Mouse (Mus musculus): ENCODE data around the gene Upk3b. TPM values are rescaled to one million over a fixed set of nuclear protein-coding genes. Genes with fewer than 3 reads are reported as not detected.
A peak's percentile ranks its signal among the peaks of the same experiment; 100 is the strongest.
"Not testable (repeated sequence)": the region's sequence is repeated elsewhere in the genome, so short reads cannot be mapped to it uniquely, and the experiment has no call there.

Gene Upk3b
- polyA plus RNA-seq, 1 experiment from 2014 or later = 0.05 TPM

DNA sequence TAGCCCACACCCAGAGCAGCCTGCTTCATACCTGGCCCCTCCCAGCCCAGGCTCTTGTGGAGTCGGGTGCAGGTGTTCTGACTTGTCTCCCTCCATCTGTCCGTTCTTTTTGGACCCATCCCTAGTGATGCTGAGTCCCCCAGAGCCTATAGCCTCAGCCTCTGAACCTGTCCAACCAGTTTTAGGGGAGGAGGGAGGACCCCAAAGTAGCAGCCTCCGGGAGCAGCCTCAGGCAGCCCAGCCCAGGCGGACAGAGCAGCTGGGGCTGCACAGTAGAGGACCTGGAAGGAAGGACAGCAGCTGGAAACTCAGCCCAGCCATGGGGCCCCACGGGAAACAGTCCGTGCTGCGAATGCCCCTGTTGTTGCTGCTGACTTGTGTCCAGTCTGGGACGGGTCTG, 18.8 kb downstream of the Upk3b start:
- 34% methylated on average over 8 of the region's 8 CpGs for WGBS

DNA sequence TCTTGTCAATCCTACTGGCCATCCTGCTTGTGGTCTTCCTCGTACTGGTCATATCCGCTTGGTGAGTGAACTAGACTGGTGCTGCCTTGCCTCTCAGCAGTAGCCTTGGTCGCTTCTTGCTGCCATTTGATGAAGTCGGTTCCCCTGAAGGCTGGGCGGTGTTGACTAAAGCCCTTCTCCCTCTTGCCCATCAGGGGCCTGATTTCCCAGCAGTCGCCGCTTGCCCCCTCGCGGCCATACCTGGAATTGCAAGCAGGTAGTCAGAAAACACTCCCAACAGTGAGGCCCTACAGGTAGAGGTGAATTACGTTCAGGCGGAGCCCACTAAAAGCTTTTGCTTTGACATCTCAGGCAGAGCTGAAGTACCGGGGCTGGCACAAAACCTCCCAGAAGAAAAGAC, 23.3 kb downstream of the Upk3b start:
- Histone ChIP-seq H3K4me3 (no peak overlapping the region), H3K36me3 (no peaks in the 10 kb centered on the region), H3K9ac (no peak overlapping the region), H3K9me3 (replicated peaks) (no peaks in the 10 kb centered on the region), H3K4me2 (replicated peaks) (no peak overlapping the region), H3K27ac (no peak overlapping the region), H3K27me3 (no peaks in the 10 kb centered on the region), H3K4me1 (peaks cover 8% of the 10 kb centered on the region; the same call in 1 of the 2 replicates)
- ATAC-seq (ENCODE audit: low FRiP score) = no peak
- WGBS = 9% methylated on average over 12 of the region's 12 CpGs

More for the DNA sequence above, 18.8 kb downstream of the Upk3b start:
- no peaks in the 10 kb centered on the region for H3K9me3 ChIP-seq (replicated peaks)
- no peak overlapping the region for H3K27ac ChIP-seq
- no peaks in the 10 kb centered on the region for H3K36me3 ChIP-seq
- no peaks in the 10 kb centered on the region for H3K27me3 ChIP-seq
- no peak overlapping the region for H3K4me2 ChIP-seq (replicated peaks)
- H3K9ac ChIP-seq = no peak overlapping the region
- H3K4me3 ChIP-seq = no peak overlapping the region
- ATAC-seq (ENCODE audit: low FRiP score) = no peak
- peaks cover 9% of the 10 kb centered on the region for H3K4me1 ChIP-seq

DNA sequence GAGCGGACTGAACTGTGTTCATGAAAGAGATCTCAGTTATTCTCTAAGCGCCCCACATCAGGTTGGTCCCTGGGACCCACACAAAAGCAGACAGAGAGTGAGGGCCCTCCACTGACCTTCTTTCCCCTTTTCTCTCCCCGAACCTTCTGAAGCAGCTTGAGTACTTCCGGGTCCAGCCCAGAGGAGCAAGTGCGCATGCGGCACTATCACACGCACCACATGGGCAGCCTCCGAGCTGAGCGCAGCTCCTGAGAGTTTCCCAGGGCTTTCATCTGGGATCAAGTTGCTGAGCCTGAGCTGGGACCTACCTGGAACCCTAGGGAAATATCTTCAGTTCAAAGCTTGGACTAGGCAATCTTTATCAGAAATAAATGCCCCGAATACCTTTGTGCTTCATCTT, 25.6 kb downstream of the Upk3b start:
- Histone ChIP-seq H3K4me1 (0 out of 2 replicates have a peak, but pooled peaks cover 2% of the 10 kb centered on the region), H3K4me3 (no peak overlapping the region), H3K27ac (no peak overlapping the region), H3K9ac (no peak overlapping the region), H3K4me2 (replicated peaks) (no peak overlapping the region), H3K36me3 (no peaks in the 10 kb centered on the region), H3K9me3 (replicated peaks) (no peaks in the 10 kb centered on the region), H3K27me3 (no peaks in the 10 kb centered on the region)
- WGBS = 88% methylated on average over 10 of the region's 10 CpGs
- no peak for ATAC-seq (ENCODE audit: low FRiP score)

DNA sequence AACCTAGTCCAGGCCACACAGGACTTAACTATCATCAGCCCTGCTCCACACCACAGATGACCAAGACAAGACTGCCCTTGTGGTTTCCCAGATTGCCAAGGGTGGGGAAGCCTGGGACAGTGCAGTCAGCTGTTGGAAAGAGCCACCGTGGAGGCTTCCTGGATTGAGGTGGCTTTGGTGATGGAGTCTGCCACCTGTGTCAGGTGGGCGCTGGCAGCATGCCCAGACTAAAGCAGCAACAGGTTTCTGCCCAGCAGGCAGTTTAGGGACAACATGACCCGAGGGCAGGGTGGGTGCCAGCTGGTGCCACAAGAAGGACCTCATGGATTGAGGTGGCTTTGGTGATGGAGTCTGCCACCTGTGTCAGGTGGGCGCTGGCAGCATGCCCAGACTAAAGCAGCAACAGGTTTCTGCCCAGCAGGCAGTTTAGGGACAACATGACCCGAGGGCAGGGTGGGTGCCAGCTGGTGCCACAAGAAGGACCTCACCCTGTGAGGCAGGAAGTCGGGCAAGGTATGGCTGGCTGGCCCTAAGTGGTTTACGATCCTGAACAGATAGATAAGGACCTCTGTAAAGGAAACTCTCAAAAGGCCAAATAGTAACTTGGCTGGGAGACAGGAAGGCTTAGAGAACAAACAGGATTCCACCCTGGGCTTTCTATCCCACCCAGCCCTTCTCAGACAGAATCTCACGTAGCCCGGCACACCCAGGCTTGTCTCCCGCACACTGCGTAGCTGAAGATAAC, 28.3 kb downstream of the Upk3b start:
- 79% methylated on average over 11 of the region's 11 CpGs for WGBS
- H3K4me3 ChIP-seq; H3K9ac ChIP-seq; ATAC-seq (ENCODE audit: low FRiP score); H3K4me1 ChIP-seq; H3K4me2 ChIP-seq (replicated peaks); H3K9me3 ChIP-seq (replicated peaks); H3K36me3 ChIP-seq; H3K27me3 ChIP-seq; H3K27ac ChIP-seq: not testable (repeated sequence)

DNA sequence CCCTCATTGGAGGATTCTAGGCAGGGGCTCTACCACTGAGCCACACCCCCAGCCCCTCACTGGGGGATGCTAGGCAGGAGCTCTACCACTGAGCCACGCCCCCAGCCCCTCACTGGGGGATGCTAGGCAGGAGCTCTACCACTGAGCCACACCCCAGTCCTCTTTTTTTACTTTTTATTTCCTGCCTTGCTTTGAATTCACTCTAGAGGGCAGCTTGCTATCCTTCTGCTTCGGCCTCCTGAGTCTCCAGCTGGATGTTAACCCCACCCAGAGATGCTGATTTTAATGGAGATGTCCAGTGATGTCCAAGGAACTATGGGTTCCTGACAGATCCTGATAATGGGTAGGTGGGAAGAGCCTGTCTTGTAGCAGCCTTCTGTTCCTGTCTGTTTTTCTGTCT, 31.1 kb downstream of the Upk3b start:
- H3K9me3 ChIP-seq (replicated peaks) = no peaks in the 10 kb centered on the region
- H3K36me3 ChIP-seq = no peaks in the 10 kb centered on the region
- H3K4me2 ChIP-seq (replicated peaks) = no peak overlapping the region
- H3K27ac ChIP-seq = no peak overlapping the region
- no peak overlapping the region for H3K9ac ChIP-seq
- H3K4me3 ChIP-seq = no peak overlapping the region
- no peaks in the 10 kb centered on the region; the same call in 1 of the 2 replicates for H3K27me3 ChIP-seq
- no peak for ATAC-seq (ENCODE audit: low FRiP score)
- WGBS = 91% methylated on average over 2 of the region's 2 CpGs
- H3K4me1 ChIP-seq = no peaks in the 10 kb centered on the region

DNA sequence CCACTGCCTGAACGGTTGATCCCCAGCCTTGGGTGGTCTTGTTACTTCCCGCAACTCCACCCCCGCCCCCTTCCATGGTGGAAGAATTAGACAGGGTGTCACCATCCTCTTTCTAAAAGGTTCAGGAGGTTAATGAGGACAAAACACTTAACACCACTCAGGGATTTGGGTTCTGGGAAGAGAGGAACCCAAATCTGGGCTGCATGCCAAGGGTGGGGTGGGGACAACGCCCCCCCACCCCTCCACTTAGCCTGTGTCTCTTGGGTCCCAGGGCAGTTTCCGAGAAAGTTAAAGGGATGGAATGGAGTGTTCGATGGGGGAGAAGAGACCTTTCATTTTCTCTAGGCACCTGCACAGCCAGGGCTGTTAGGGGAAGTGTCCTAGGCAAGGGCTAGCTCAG, 34.8 kb downstream of the Upk3b start:
- Histone ChIP-seq H3K9ac (no peak overlapping the region), H3K4me2 (replicated peaks) (no peak overlapping the region), H3K9me3 (replicated peaks) (no peaks in the 10 kb centered on the region), H3K4me3 (no peak overlapping the region), H3K36me3 (no peaks in the 10 kb centered on the region), H3K4me1 (no peaks in the 10 kb centered on the region; the same call in 1 of the 2 replicates), H3K27me3 (no peaks in the 10 kb centered on the region; the same call in 1 of the 2 replicates), H3K27ac (no peak overlapping the region)
- ATAC-seq (ENCODE audit: low FRiP score) = no peak
- 60% methylated on average over 6 of the region's 6 CpGs for WGBS

DNA sequence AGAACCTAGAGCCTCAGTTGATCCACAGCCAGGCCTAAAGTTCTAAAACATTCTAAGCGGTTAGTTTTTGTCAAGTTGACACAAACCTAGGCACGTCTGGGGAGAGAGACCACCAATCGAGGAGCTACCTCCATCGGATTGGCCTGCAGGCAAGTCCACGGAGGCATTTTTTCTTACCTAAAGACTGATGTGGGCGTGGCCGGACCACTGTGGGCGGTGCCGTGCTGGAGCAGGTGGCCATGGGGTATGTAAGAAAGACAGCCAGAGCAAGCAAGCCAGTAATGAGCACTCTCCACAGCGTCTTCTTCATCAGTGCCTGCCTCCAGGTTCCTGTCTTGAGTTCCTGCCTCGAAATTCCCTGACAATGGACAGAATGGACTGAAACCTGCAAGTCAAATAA, 35.2 kb downstream of the Upk3b start:
- Histone ChIP-seq H3K9ac (no peak overlapping the region), H3K27me3 (no peaks in the 10 kb centered on the region; the same call in 1 of the 2 replicates), H3K4me2 (replicated peaks) (no peak overlapping the region), H3K4me1 (no peaks in the 10 kb centered on the region; the same call in 1 of the 2 replicates), H3K9me3 (replicated peaks) (no peaks in the 10 kb centered on the region), H3K27ac (no peak overlapping the region), H3K4me3 (no peak overlapping the region), H3K36me3 (no peaks in the 10 kb centered on the region)
- ATAC-seq (ENCODE audit: low FRiP score) = no peak
- WGBS = 65% methylated on average over 11 of the region's 11 CpGs

DNA sequence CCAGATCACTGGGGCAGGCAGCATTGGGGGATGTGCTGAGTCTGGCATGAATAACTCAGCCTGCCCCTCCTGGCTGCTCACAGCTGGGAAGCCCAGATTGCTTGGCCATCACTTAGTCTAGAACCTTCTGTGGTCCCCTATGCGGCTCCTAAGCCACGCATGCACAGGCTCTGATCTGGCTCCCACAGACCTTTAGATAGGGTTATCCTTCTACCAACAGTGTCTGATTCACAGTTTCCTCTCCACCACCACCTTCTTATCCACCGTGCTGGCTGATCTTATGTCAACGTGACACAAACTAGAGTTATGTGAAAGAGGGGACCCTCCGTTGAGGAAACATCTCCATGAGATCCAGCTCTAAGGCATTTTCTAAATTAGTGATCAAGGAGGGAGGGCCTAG, 36.8 kb downstream of the Upk3b start:
- WGBS = 94% methylated on average over 5 of the region's 5 CpGs
- Histone ChIP-seq H3K36me3 (no peaks in the 10 kb centered on the region), H3K9me3 (replicated peaks) (no peaks in the 10 kb centered on the region), H3K9ac (no peak overlapping the region), H3K27ac (no peak overlapping the region), H3K4me2 (replicated peaks) (no peak overlapping the region), H3K4me1 (no peaks in the 10 kb centered on the region; the same call in 1 of the 2 replicates), H3K4me3 (no peak overlapping the region), H3K27me3 (no peaks in the 10 kb centered on the region)
- no peak for ATAC-seq (ENCODE audit: low FRiP score)

DNA sequence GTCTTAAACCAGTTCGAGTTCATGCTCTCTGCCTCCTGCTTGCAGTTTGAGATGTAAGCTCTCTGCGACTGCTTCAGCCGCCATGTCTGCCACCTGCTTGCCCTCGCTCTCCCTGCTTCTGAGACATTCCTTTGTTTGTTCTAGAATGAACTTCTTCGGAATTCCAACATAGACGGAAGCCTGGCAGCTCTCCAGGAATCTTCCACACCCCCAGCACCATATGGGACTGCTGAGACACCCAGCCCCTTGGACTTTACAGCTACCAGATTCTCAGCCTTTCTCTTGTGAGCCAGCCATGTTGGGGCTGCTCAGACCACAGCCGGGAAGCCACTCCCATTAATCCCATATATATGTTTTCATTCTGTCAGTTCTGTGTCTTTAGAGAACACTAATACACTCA, 38.0 kb downstream of the Upk3b start:
- Histone ChIP-seq H3K4me1 (no peaks in the 10 kb centered on the region; the same call in 1 of the 2 replicates), H3K27ac (no peak overlapping the region), H3K4me3 (no peak overlapping the region), H3K9me3 (replicated peaks) (no peaks in the 10 kb centered on the region), H3K27me3 (no peaks in the 10 kb centered on the region), H3K4me2 (replicated peaks) (no peak overlapping the region), H3K36me3 (no peaks in the 10 kb centered on the region), H3K9ac (no peak overlapping the region)
- ATAC-seq (ENCODE audit: low FRiP score) = no peak
- 50% methylated on average over 7 of the region's 7 CpGs for WGBS

DNA sequence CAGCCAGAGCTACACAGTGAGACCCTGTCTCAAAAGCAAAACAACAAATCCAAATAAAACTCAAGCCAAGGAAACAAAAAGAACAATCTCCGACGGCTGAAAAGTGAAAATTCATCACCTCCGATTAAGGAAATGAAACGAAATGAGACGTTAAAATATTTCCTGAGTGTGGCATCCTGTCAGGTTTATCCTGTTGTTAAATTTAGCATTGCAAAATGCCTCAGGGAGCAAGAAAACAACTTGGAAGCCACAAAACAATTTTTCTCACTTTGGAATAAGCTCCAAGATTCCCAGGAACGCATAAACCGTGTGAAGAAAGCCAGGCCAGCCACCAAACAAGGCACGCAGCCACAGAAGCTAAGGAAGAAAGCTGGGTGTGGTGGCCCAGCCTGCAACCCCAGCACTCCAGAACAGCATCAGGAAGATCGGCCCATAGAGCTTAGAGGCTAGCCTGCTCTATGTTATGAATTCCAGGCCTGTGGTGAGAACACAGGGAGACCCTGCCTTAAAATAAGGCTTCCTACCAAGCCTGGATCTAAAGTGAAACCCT, 38.8 kb downstream of the Upk3b start:
- Histone ChIP-seq H3K4me3 (no peak overlapping the region), H3K4me2 (replicated peaks) (no peak overlapping the region), H3K9me3 (replicated peaks) (no peaks in the 10 kb centered on the region), H3K36me3 (no peaks in the 10 kb centered on the region), H3K27me3 (no peaks in the 10 kb centered on the region), H3K27ac (no peak overlapping the region), H3K4me1 (no peaks in the 10 kb centered on the region; the same call in 1 of the 2 replicates), H3K9ac (no peak overlapping the region)
- 89% methylated on average over 9 of the region's 9 CpGs for WGBS
- no peak for ATAC-seq (ENCODE audit: low FRiP score)

DNA sequence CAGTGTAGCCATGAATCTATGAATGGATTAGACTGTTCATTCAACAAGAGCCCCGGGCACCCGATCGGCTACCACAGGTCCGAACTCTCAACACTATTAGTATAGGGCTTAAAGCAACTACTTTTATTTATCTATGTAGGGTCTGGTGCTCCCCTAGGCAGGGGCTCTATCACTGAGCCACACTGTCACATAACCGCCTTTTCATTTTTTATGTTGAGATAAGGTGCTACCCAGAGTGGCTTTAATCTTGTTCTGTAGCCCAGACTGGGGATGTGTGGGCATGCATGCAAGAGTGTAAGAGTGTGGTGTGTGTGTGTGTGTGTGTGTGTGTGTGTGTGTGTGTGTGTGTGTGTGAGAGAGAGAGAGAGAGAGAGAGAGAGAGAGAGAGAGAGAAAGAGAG, 39.8 kb downstream of the Upk3b start:
- Histone ChIP-seq H3K36me3 (no peaks in the 10 kb centered on the region), H3K4me2 (replicated peaks) (no peak overlapping the region), H3K27me3 (no peaks in the 10 kb centered on the region), H3K9me3 (replicated peaks) (no peaks in the 10 kb centered on the region), H3K9ac (no peak overlapping the region), H3K4me1 (no peaks in the 10 kb centered on the region; the same call in 1 of the 2 replicates), H3K27ac (no peak overlapping the region), H3K4me3 (no peak overlapping the region)
- WGBS = 90% methylated on average over 5 of the region's 5 CpGs
- ATAC-seq (ENCODE audit: low FRiP score) = no peak

DNA sequence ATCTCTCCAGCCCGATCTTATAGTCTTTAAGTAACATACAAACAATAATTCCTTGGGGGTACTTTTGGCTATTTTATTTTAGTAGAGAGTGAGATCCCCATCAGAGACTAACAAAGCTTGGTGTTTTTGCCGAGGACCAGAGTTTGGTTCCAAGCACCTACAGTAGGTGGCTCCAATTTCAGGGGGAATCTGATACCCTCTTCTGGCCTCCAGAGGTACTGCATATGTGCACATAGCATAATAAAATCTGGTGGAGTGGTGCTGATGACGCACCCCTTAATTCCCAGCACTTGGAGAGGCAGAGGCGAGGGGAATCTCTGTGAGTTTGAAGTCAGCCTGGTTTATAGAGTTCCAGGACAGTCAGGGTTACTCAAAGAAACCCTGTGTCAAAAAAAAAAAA, 44.0 kb downstream of the Upk3b start:
- WGBS = 77% methylated on average over 4 of the region's 4 CpGs
- H3K4me2 ChIP-seq (replicated peaks) = no peak overlapping the region
- H3K4me3 ChIP-seq = no peak overlapping the region
- H3K9ac ChIP-seq = no peak overlapping the region
- ATAC-seq (ENCODE audit: low FRiP score) = no peak
- H3K36me3 ChIP-seq = no peaks in the 10 kb centered on the region
- no peak overlapping the region for H3K27ac ChIP-seq
- peaks cover 24% of the 10 kb centered on the region for H3K27me3 ChIP-seq
- no peaks in the 10 kb centered on the region for H3K9me3 ChIP-seq (replicated peaks)
- H3K4me1 ChIP-seq = peaks cover 17% of the 10 kb centered on the region

DNA sequence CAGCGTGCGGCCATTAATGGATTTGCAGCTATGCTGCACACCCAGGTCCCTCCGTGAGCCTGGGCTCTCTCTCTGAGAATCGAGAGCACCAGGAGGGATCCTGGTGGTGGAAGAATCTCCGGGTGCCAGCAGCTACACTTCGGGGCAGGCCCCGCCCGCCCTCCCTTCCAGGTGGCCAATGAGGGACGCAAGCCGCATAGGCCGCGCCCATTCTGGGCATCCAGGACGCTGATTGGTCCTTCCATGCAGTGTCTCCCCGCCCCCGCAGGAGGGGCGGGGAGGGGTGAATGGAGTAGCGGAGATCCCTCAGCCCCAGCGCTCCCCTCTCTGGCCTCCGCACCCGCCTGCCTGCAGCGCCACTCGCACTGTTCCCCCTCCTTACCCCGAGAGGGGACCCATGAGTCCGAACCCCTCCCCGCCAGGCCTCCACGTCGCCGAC, 45.4 kb downstream of the Upk3b start, which contains the start of gene Rasa4:
Gene Rasa4, plus strand, starts transcription at position 248 of the 439 bp plus-strand sequence.
- under 1% methylated on average over 28 of the region's 28 CpGs for WGBS
- H3K27ac ChIP-seq = 0 out of 2 replicates have a peak within 1 kb of the TSS, but pooled peaks have one; percentile 45

More for the DNA sequence above, 45.4 kb downstream of the Upk3b start, which contains the start of gene Rasa4:
- H3K4me3 ChIP-seq = peak within 1 kb of the TSS; percentile 48
- peak within 1 kb of the TSS; percentile 64 for H3K9ac ChIP-seq
- peaks cover 17% of the 10 kb centered on the region for H3K4me1 ChIP-seq
- peak; percentile 95 for ATAC-seq (ENCODE audit: low FRiP score)
- H3K36me3 ChIP-seq = no peaks in the 10 kb centered on the region
- no peaks in the 10 kb centered on the region for H3K9me3 ChIP-seq (replicated peaks)
- peak within 1 kb of the TSS; percentile 69 for H3K4me2 ChIP-seq (replicated peaks)
- peaks cover 26% of the 10 kb centered on the region for H3K27me3 ChIP-seq
